Mouse (Mus musculus) urinary bladder, postnatal 14 days (tissue): Measurements from ENCODE around the gene H2-Ke6.
A peak's percentile ranks its signal among the peaks of the same experiment; 100 is the strongest.
"Not testable (repeated sequence)": the region's sequence is repeated elsewhere in the genome, so short reads cannot be mapped to it uniquely, and the experiment has no call there.

ENCODE experiments used
- DNase-seq: peaks from one replicate; pipeline ENCODE4 v3.0.0; 2021; ENCODE audit warnings: low spot score

H2-Ke6 gene

GRCm38 (mm10) chr17:34029150-34029889 is 1.5 kb upstream of the H2-Ke6 start:
- peak; percentile 2 for DNase-seq

- no peak for DNase-seq
These were observed 765 bp upstream of the H2-Ke6 start for GRCm38 (mm10) chr17:34028501-34029149.

GRCm38 (mm10) chr17:34026917-34027655 is 774 bp downstream of the H2-Ke6 start:
- DNase-seq: no peak

- DNase-seq: no peak
These were observed 1.6 kb downstream of the H2-Ke6 start for GRCm38 (mm10) chr17:34026221-34026620.

GRCm38 (mm10) chr17:34025756-34026151 is 2.1 kb downstream of the H2-Ke6 start:
- DNase-seq: no peak

- no peak for DNase-seq
These were observed 2.8 kb downstream of the H2-Ke6 start for GRCm38 (mm10) chr17:34024861-34025755.

GRCm38 (mm10) chr17:34024317-34024821 is 3.5 kb downstream of the H2-Ke6 start, which contains the start of gene Ring1:
Gene Ring1 (minus strand): TSS chr17:34024680.
- peak; percentile 86 for DNase-seq

GRCm38 (mm10) chr17:34023678-34024077 is 4.2 kb downstream of the H2-Ke6 start:
- no peak for DNase-seq

- no peak for DNase-seq
These were observed 4.9 kb downstream of the H2-Ke6 start for GRCm38 (mm10) chr17:34022987-34023386.

- no peak for DNase-seq
These were observed 5.5 kb downstream of the H2-Ke6 start for GRCm38 (mm10) chr17:34022414-34022783.

GRCm38 (mm10) chr17:34021539-34022413 is 6.1 kb downstream of the H2-Ke6 start:
- no peak for DNase-seq

- no peak for DNase-seq
These were observed 14.4 kb downstream of the H2-Ke6 start for GRCm38 (mm10) chr17:34013436-34013835.

GRCm38 (mm10) chr17:34010156-34010555 is 17.7 kb downstream of the H2-Ke6 start:
- DNase-seq: no peak

- DNase-seq: no peak
These were observed 21.3 kb downstream of the H2-Ke6 start for GRCm38 (mm10) chr17:34006570-34006969.

- DNase-seq: peak; percentile 41
These were observed 24.4 kb downstream of the H2-Ke6 start for GRCm38 (mm10) chr17:34003426-34003825.

GRCm38 (mm10) chr17:34000796-34001195 is 27.1 kb downstream of the H2-Ke6 start:
- not testable (repeated sequence) for DNase-seq

- peak; percentile 92 for DNase-seq
These were observed 27.7 kb downstream of the H2-Ke6 start, which contains the start of gene H2-K1 for GRCm38 (mm10) chr17:34000150-34000537. Gene H2-K1 (minus strand): TSS chr17:34000347.

- DNase-seq: no peak
These were observed 28.3 kb downstream of the H2-Ke6 start for GRCm38 (mm10) chr17:33999341-34000149.

GRCm38 (mm10) chr17:33998697-33999096 is 29.2 kb downstream of the H2-Ke6 start:
- not testable (repeated sequence) for DNase-seq

- not testable (repeated sequence) for DNase-seq
These were observed 30.8 kb downstream of the H2-Ke6 start for GRCm38 (mm10) chr17:33997025-33997424.
